In genomic region chrX:114473782-114474731, GRCm38 (mm10) we compare ENCODE assay signal across 9 mouse cellular contexts. TPM values are rescaled to one million over a fixed set of nuclear protein-coding genes. Genes with fewer than 3 reads are reported as not detected.
DNase-seq lines count a peak whose midpoint lies in the region; ATAC-seq and TF ChIP-seq lines count a peak whose summit lies in the region.
"Had no signal": no experiment of that assay in that cellular context is flagged by ENCODE, and none has a peak within 500 bp of the region (broad histone marks: within the 10 kb centered on the region; RNA-seq: fewer than 3 reads in every experiment).

Gene Klhl4, plus strand, starts transcription at chrX:114474333.

- H3K36me3 ChIP-seq in forebrain, embryonic 10.5 days (replicated peaks) = no peaks in the 10 kb centered on the region
- no peaks in the 10 kb centered on the region for H3K36me3 ChIP-seq in lung, postnatal 0 days (ENCODE audit: insufficient read depth, low read length)

- no peak within 1 kb of the TSS for H3K27ac ChIP-seq in forebrain, embryonic 10.5 days
- peak within 1 kb of the TSS; percentile 57 for H3K27ac ChIP-seq in lung, postnatal 0 days (ENCODE audit: low read length)

- no peak for TF ChIP-seq EP300 in lung, postnatal 0 days (IDR thresholded peaks at IDR 0.05)

- peak within 1 kb of the TSS; percentile 19; the same call in 1 of the 2 replicates for H3K4me2 ChIP-seq in lung, postnatal 0 days (replicated peaks; ENCODE audit: low read depth, low read length)

- ATAC-seq in lung, postnatal 0 days = peak; percentile 78

- H3K4me3 ChIP-seq in forebrain, embryonic 10.5 days = peak within 1 kb of the TSS; percentile 32
- H3K4me3 ChIP-seq in lung, postnatal 0 days (ENCODE audit: low read depth, low read length) = peak within 1 kb of the TSS; percentile 26; the same call in 1 of the 2 replicates

- H3K9ac ChIP-seq in lung, postnatal 0 days (replicated peaks; ENCODE audit: low read depth) = no peak within 1 kb of the TSS

- H3K4me1 ChIP-seq in forebrain, embryonic 10.5 days = 0 out of 2 replicates have a peak, but pooled peaks cover 2% of the 10 kb centered on the region
- no peaks in the 10 kb centered on the region for H3K4me1 ChIP-seq in lung, postnatal 0 days (ENCODE audit: insufficient read depth, low read depth, low read length)

- H3K27me3 ChIP-seq in forebrain, embryonic 10.5 days (ENCODE audit: poor library complexity, severe bottlenecking) = no peaks in the 10 kb centered on the region
- H3K27me3 ChIP-seq in lung, postnatal 0 days (replicated peaks; ENCODE audit: insufficient read depth, low read length) = no peaks in the 10 kb centered on the region
- H3K27me3 ChIP-seq: CH12.LX had no signal

- H3K9me3 ChIP-seq in forebrain, embryonic 10.5 days = no peaks in the 10 kb centered on the region
- H3K9me3 ChIP-seq in lung, postnatal 0 days (ENCODE audit: low read length) = no peaks in the 10 kb centered on the region

- no peak for TF ChIP-seq CTCF in lung, postnatal 0 days (IDR thresholded peaks at IDR 0.05)

- peak; percentile 26 to 31 for DNase-seq in cerebellum, postnatal 10 days
- DNase-seq in cerebellum, adult 8-10 months = no peak
- DNase-seq in forebrain, embryonic 10.5 days (ENCODE audit: extremely low spot score, low spot score) = peak; percentile 14
- peak; percentile 25 for DNase-seq in heart, postnatal 4 days
- peak; percentile 17 to 32 for DNase-seq in layer of hippocampus, adult 18-20 months (ENCODE audit: low spot score in 2 of 2)
- DNase-seq in lung, postnatal 0 days (ENCODE audit: low spot score) = peak; percentile 43
- peak; percentile 6 for DNase-seq in right cerebral cortex, postnatal 36 days (ENCODE audit: low spot score in 2 of 2)
- DNase-seq in MN1 (ENCODE audit: low spot score) = no peak

- WGBS in forebrain, embryonic 10.5 days = 43% methylated on average over 14 of the region's 14 CpGs
- WGBS in lung, postnatal 0 days = 18% methylated on average over 14 of the region's 14 CpGs

RNA-seq across cellular contexts. Expression of gene Klhl4, which starts in this region (rescaled TPM):
- 3.5 and 4.1 TPM in 2 replicates for polyA plus RNA-seq in forebrain, embryonic 10.5 days (2016; fragmentation: Nextera tagmentation; extraction: Ambion mirVana)
- 10 to 100 TPM; 16.7 to 20.6 TPM for total RNA-seq in heart, postnatal 4 days (2021)
- 1 to 10 TPM; 6.7 to 8.5 TPM for total RNA-seq in layer of hippocampus, adult 18-20 months (2021)
- polyA plus RNA-seq in lung, postnatal 0 days (2015; fragmentation: Nextera tagmentation; extraction: Ambion mirVana) = 5.8 and 6.8 TPM in 2 replicates

Comparison
In these comparisons a context has a peak if more than half of its experiments do, and no peak if none do; other contexts are left out.
1. DNase-seq: peak in cerebellum, postnatal 10 days (2 of 2), forebrain, embryonic 10.5 days (single experiment), heart, postnatal 4 days (single experiment), layer of hippocampus, adult 18-20 months (2 of 2), lung, postnatal 0 days (single experiment) and right cerebral cortex, postnatal 36 days (2 of 2); none in cerebellum, adult 8-10 months (single experiment) and MN1 (single experiment).